Mouse (Mus musculus) forebrain, embryonic 13.5 days (tissue): Measurements from ENCODE around the gene Atp2b2. TPM values are rescaled to one million over a fixed set of nuclear protein-coding genes. Genes with fewer than 3 reads are reported as not detected.
A peak's percentile ranks its signal among the peaks of the same experiment; 100 is the strongest.

Experiments
- ATAC-seq: fragments of 200-750 bp; cut with Nextera tagmentation; 2 replicates; pipeline ENCODE4 v1.8.0; 2017
- H3K27ac ChIP-seq: fragments of 300-500 bp; sonication (generic); 2 replicates; pipeline ENCODE4 v1.5.1; 2015; ENCODE audit warnings: inconsistent platforms, mild to moderate bottlenecking, moderate library complexity
- H3K27me3 ChIP-seq: fragments of 300-500 bp; sonication (generic); 2 replicates; pipeline ENCODE4 v1.6.1; 2015; ENCODE audit warnings: mild to moderate bottlenecking, inconsistent platforms
- H3K36me3 ChIP-seq: fragments of 300-500 bp; sonication (generic); 2 replicates; pipeline ENCODE4 v1.6.1; 2015; ENCODE audit warnings: mild to moderate bottlenecking, inconsistent platforms; ENCODE audit not compliant: poor library complexity, severe bottlenecking
- H3K4me1 ChIP-seq: fragments of 300-500 bp; sonication (generic); 2 replicates; pipeline ENCODE4 v1.6.1; 2015; ENCODE audit warnings: inconsistent platforms
- H3K4me2 ChIP-seq: fragments of 300-500 bp; sonication (generic); 2 replicates; pipeline ENCODE4 v1.6.1; 2015; ENCODE audit warnings: inconsistent platforms, mild to moderate bottlenecking, moderate library complexity
- H3K4me3 ChIP-seq: fragments of 300-500 bp; sonication (generic); 2 replicates; pipeline ENCODE4 v1.5.1; 2015; ENCODE audit warnings: mild to moderate bottlenecking, inconsistent platforms
- H3K9ac ChIP-seq: fragments of 300-500 bp; sonication (generic); 2 replicates; pipeline ENCODE4 v1.6.1; 2015; ENCODE audit warnings: mild to moderate bottlenecking, inconsistent platforms
- H3K9me3 ChIP-seq: fragments of 300-500 bp; sonication (generic); replicated peaks from 2 replicates; pipeline ENCODE4 v1.6.1; 2016; ENCODE audit warnings: inconsistent platforms
- WGBS: fragments of 180-500 bp; shearing (Covaris S2); methylation state at CpG from one replicate; pipeline ENCODE4 v1.1.7; 2015; 5-methylcytosine and 5-hydroxymethylcytosine counted together
- polyA plus RNA-seq: library from polyadenylated mRNA; unstranded; fragments of >200 nt; fragmentation: Nextera tagmentation; extraction: Ambion mirVana; gene quantifications from 2 replicates; pipeline ENCODE4 v1.2.1, GENCODE M21; 2015

The Atp2b2 gene
- polyA plus RNA-seq, 1 experiment from 2014 or later = 15.5 TPM

- Histone ChIP-seq H3K36me3 (no peaks in the 10 kb centered on the region), H3K9ac (no peak overlapping the region), H3K9me3 (no peaks in the 10 kb centered on the region), H3K27ac (peak overlapping the region; percentile 85), H3K27me3 (no peaks in the 10 kb centered on the region), H3K4me1 (peaks cover 69% of the 10 kb centered on the region), H3K4me3 (no peak overlapping the region), H3K4me2 (peak overlapping the region; percentile 17; the same call in 1 of the 2 replicates)
- 53% methylated on average over 4 of the region's 4 CpGs for WGBS
- ATAC-seq = no peak
Observed at GRCm38 (mm10) chr6:113861375-113861770, 181.0 kb downstream of the Atp2b2 start.

GRCm38 (mm10) chr6:113860735-113861374 is 181.6 kb downstream of the Atp2b2 start:
- H3K4me2 ChIP-seq = peak overlapping the region; percentile 17
- 30% methylated on average over 15 of the region's 15 CpGs for WGBS
- H3K4me1 ChIP-seq = peaks cover 71% of the 10 kb centered on the region
- no peaks in the 10 kb centered on the region for H3K36me3 ChIP-seq
- no peaks in the 10 kb centered on the region for H3K27me3 ChIP-seq
- 0 out of 2 replicates have a peak overlapping the region, but pooled peaks have one; percentile 31 for H3K9ac ChIP-seq
- no peaks in the 10 kb centered on the region for H3K9me3 ChIP-seq
- no peak overlapping the region for H3K4me3 ChIP-seq
- H3K27ac ChIP-seq = peak overlapping the region; percentile 85
- ATAC-seq = peak; percentile 79

DNA sequence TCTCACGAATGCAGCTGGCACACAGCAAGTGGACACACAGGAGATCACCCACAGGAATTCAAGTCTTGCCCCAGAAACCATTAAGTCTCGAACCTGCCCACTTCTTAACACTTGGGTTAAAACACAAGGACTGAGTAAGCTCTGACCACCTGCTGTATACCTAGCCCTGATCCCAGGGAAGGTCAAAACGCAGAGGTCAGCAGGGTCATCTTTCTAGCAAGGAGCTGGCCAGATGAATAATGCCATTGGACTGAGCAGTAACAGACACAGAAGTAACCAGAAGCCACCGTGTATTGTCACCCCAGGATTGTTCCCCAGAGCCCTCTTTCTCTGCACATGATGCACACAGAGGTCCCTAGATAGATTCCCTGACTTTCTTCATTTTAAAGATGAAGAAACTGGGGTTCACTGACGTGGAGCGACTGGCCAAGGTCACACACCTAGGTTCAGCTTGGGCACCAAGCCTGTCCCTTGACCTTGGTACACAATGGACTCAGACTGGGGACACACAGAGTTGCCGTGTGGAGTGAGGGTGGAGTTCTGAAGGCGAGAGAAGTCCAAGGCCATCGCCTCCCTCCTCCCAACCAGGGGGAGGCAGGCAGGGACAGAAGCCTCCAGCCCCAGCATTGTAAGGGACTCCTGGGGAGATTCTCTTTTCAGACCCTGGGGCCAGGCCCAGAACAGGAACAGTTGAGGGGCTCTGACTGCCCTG is 182.2 kb downstream of the Atp2b2 start:
- H3K36me3 ChIP-seq = no peaks in the 10 kb centered on the region
- H3K4me1 ChIP-seq = peaks cover 72% of the 10 kb centered on the region
- H3K4me2 ChIP-seq = peak overlapping the region; percentile 17
- 0 out of 2 replicates have a peak overlapping the region, but pooled peaks have one; percentile 31 for H3K9ac ChIP-seq
- no peaks in the 10 kb centered on the region for H3K27me3 ChIP-seq
- ATAC-seq = no peak
- no peak overlapping the region for H3K4me3 ChIP-seq
- 54% methylated on average over 9 of the region's 9 CpGs for WGBS
- peak overlapping the region; percentile 85 for H3K27ac ChIP-seq
- no peaks in the 10 kb centered on the region for H3K9me3 ChIP-seq

- H3K4me2 ChIP-seq = no peak overlapping the region
- H3K27ac ChIP-seq = peak overlapping the region; percentile 87
- no peaks in the 10 kb centered on the region for H3K27me3 ChIP-seq
- H3K4me1 ChIP-seq = peaks cover 78% of the 10 kb centered on the region
- H3K4me3 ChIP-seq = no peak overlapping the region
- WGBS = 79% methylated on average over 9 of the region's 9 CpGs
- H3K9me3 ChIP-seq = no peaks in the 10 kb centered on the region
- H3K36me3 ChIP-seq = no peaks in the 10 kb centered on the region
- no peak for ATAC-seq
- H3K9ac ChIP-seq = no peak overlapping the region
Observed at GRCm38 (mm10) chr6:113858317-113858716, 184.1 kb downstream of the Atp2b2 start.

- 57% methylated on average over 2 of the region's 2 CpGs for WGBS
- Histone ChIP-seq H3K27ac (peak overlapping the region; percentile 87), H3K4me3 (no peak overlapping the region), H3K9me3 (no peaks in the 10 kb centered on the region), H3K9ac (no peak overlapping the region), H3K4me2 (no peak overlapping the region), H3K36me3 (no peaks in the 10 kb centered on the region), H3K27me3 (no peaks in the 10 kb centered on the region), H3K4me1 (peaks cover 84% of the 10 kb centered on the region)
- ATAC-seq = peak; percentile 5; the same call in 1 of the 2 replicates
Observed at GRCm38 (mm10) chr6:113857310-113857873, 185.0 kb downstream of the Atp2b2 start.

- Histone ChIP-seq H3K27ac (peak overlapping the region; percentile 87), H3K27me3 (no peaks in the 10 kb centered on the region), H3K9me3 (no peaks in the 10 kb centered on the region), H3K36me3 (no peaks in the 10 kb centered on the region), H3K4me3 (no peak overlapping the region), H3K4me1 (peaks cover 86% of the 10 kb centered on the region), H3K4me2 (no peak overlapping the region), H3K9ac (no peak overlapping the region)
- WGBS = 72% methylated on average over 15 of the region's 15 CpGs
- peak; percentile 84 for ATAC-seq
Observed at GRCm38 (mm10) chr6:113856790-113857189, 185.6 kb downstream of the Atp2b2 start.

DNA sequence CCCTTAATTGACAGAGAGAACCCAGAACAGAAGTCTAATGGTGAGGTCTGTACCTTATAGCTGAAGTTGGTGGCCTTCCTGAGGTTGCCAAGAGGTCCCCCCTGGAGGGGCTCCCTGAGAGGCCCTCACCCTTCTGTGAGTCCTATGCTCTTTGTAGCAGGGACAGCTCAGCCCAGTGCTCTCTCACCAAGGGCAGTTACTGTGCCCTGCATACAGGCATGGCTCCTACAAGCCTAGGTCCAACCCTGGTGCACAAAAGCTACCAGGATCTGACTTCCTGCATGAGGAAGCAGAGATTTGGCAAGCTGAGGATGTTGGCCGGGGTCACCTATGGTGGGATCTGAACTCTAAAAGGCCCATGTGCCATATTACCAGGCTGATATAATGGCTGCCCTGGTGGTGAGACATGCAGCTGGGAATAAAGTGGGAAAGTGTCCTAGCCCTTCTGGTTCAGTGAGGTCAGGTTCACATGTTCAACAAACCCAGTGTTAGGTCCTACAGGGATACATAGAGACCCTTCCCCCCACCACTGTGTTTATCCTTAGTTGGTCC is 186.2 kb downstream of the Atp2b2 start:
- no peak for ATAC-seq
- WGBS = 83% methylated on average over 1 of the region's 1 CpGs
- Histone ChIP-seq H3K4me1 (peaks cover 84% of the 10 kb centered on the region), H3K4me3 (no peak overlapping the region), H3K9me3 (no peaks in the 10 kb centered on the region), H3K36me3 (no peaks in the 10 kb centered on the region), H3K9ac (no peak overlapping the region), H3K27ac (peak overlapping the region; percentile 57), H3K4me2 (no peak overlapping the region), H3K27me3 (no peaks in the 10 kb centered on the region)

GRCm38 (mm10) chr6:113855581-113855980 is 186.8 kb downstream of the Atp2b2 start:
- ATAC-seq = no peak
- Histone ChIP-seq H3K27ac (peak overlapping the region; percentile 57), H3K4me2 (no peak overlapping the region), H3K9ac (no peak overlapping the region), H3K4me1 (peaks cover 78% of the 10 kb centered on the region), H3K9me3 (no peaks in the 10 kb centered on the region), H3K36me3 (no peaks in the 10 kb centered on the region), H3K27me3 (no peaks in the 10 kb centered on the region), H3K4me3 (no peak overlapping the region)

DNA sequence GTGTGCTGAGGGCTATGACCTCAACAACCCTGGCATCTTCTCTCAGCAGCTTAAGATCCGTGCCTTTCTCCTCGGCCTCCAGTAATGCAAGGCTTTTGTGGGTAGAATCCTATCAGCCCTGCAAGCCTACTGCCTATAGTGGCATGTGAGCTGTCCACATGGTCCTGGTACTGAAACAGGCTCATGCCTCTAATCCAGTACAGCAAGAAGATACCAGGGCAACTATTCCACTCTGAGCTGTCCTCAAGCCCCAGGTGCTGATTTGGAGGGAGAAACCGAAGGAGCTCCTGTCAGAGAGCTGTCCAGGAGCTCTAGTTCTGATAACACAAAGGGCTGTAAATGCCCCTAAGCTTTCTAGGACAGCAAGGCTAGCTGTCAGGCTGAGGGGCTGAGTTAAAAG is 190.1 kb downstream of the Atp2b2 start:
- H3K4me3 ChIP-seq = no peak overlapping the region
- no peaks in the 10 kb centered on the region for H3K9me3 ChIP-seq
- no peaks in the 10 kb centered on the region for H3K27me3 ChIP-seq
- no peak for ATAC-seq
- no peaks in the 10 kb centered on the region for H3K36me3 ChIP-seq
- WGBS = 6% methylated on average over 3 of the region's 3 CpGs
- 0 out of 2 replicates have a peak overlapping the region, but pooled peaks have one; percentile 9 for H3K9ac ChIP-seq
- H3K4me2 ChIP-seq = no peak overlapping the region
- H3K4me1 ChIP-seq = peaks cover 47% of the 10 kb centered on the region
- H3K27ac ChIP-seq = no peak overlapping the region

GRCm38 (mm10) chr6:113849819-113850218 is 192.6 kb downstream of the Atp2b2 start:
- no peak overlapping the region for H3K4me3 ChIP-seq
- H3K27me3 ChIP-seq = no peaks in the 10 kb centered on the region
- no peak overlapping the region for H3K9ac ChIP-seq
- no peak overlapping the region for H3K4me2 ChIP-seq
- no peak for ATAC-seq
- 89% methylated on average over 3 of the region's 3 CpGs for WGBS
- no peaks in the 10 kb centered on the region for H3K9me3 ChIP-seq
- no peak overlapping the region; the same call in 1 of the 2 replicates for H3K27ac ChIP-seq
- peaks cover 25% of the 10 kb centered on the region; the same call in 1 of the 2 replicates for H3K4me1 ChIP-seq
- no peaks in the 10 kb centered on the region for H3K36me3 ChIP-seq

DNA sequence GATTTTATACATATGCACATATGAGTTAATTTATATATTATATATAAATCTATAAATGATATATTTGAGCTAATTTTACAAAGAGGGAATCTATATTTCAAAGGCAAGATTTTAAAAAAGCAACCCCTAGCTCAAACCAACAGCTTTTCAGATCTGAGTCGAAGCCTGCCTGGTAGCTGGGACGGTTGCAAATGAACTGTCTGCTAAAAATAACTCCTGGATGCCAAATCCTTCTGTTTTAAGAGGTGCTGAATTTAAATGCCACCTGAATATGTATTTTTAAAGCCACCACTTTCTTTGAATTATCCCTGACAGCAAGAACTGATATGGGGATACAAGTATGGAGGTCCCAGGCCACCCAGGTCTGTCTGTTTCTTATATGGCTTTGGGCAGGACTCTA is 193.8 kb downstream of the Atp2b2 start:
- no peaks in the 10 kb centered on the region for H3K9me3 ChIP-seq
- H3K9ac ChIP-seq = no peak overlapping the region
- H3K4me1 ChIP-seq = peaks cover 19% of the 10 kb centered on the region; the same call in 1 of the 2 replicates
- no peak overlapping the region for H3K4me3 ChIP-seq
- H3K27me3 ChIP-seq = no peaks in the 10 kb centered on the region
- WGBS = 83% methylated on average over 2 of the region's 2 CpGs
- no peak for ATAC-seq
- H3K27ac ChIP-seq = no peak overlapping the region
- no peak overlapping the region for H3K4me2 ChIP-seq
- H3K36me3 ChIP-seq = no peaks in the 10 kb centered on the region

GRCm38 (mm10) chr6:113847092-113847491 is 195.3 kb downstream of the Atp2b2 start:
- no peaks in the 10 kb centered on the region for H3K27me3 ChIP-seq
- no peaks in the 10 kb centered on the region for H3K9me3 ChIP-seq
- peaks cover 4% of the 10 kb centered on the region; the same call in 1 of the 2 replicates for H3K36me3 ChIP-seq
- H3K4me2 ChIP-seq = no peak overlapping the region
- 88% methylated on average over 2 of the region's 2 CpGs for WGBS
- H3K4me3 ChIP-seq = no peak overlapping the region
- no peak for ATAC-seq
- no peak overlapping the region for H3K9ac ChIP-seq
- H3K27ac ChIP-seq = no peak overlapping the region
- peaks cover 16% of the 10 kb centered on the region; the same call in 1 of the 2 replicates for H3K4me1 ChIP-seq
